Mouse (Mus musculus) erythroblast, embryonic 14.5 days (primary cell): ENCODE data around the gene Nhp2.

Experiments used
- GATA1 ChIP-seq: IDR thresholded peaks from 2 replicates; pipeline ENCODE4 v1.6.1; 2012; ENCODE audit warnings: low read length, inconsistent platforms, mixed read lengths
- TAL1 ChIP-seq: IDR thresholded peaks from 3 replicates; pipeline ENCODE4 v1.6.1; 2012; ENCODE audit warnings: low read length, inconsistent platforms, mixed read lengths

DNA sequence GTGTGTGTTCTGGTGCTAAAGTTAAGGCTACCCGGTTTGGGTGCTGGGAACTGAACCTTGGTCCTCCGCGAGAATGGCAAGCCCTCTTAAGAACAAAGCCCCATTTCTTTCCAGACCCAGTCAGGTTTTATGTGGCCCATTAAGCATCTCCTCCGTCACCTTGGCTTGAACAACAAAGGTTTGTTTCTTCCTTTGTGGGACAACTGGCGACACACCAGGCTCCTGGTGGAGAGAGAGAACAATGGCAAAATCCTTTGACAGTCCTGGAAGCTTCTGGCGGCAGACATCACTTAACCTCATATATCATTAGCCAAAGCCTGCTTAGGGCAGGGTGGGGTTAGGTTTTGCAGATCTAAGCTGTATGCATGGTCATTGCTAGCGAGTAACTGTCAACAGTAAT is 43.1 kb downstream of the Nhp2 start:
- no peak for TF ChIP-seq TAL1
- TF ChIP-seq GATA1 = no peak
